Mouse (Mus musculus) cerebellum, adult 9-10 months (tissue): ENCODE results near the gene Ptger2.

Experiments used
- DNase-seq: peaks from one replicate; pipeline ENCODE4 v3.0.0; 2022

Gene Ptger2

DNA sequence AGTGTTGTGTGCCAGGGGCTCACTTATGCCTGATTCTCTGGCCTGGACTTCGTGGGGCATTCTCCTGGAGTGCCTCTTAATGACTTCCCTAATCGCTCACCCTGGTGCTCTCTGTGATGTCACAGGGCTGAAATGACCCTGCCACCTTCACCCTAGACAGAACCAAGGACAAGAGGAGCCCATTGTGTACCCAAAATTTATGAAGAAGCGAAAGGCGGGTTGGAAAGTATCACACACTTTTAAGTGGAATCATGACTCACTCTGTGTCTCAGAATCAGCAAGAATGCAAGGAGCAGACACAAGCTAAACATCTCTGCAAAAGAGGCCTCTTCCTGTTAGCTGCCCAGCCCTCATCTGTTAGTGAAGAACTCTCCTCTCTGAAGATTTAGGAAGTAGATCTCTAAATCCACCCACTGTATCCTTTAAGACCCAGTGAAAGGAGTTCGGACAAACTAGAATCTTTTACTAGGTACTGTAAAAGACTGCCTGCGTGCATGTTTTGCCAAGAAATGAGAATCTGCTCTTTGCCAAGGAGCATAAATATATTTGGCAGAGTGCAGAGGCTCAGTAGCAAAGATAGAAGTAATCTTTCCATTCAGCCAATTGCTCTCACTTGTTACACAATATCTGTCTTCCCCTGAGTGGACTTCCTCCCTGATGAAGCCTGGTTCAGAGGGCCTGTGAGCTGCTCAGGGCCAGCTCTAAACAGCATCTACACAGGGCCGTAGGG, 61.9 kb downstream of the Ptger2 start:
- no peak for DNase-seq

DNA sequence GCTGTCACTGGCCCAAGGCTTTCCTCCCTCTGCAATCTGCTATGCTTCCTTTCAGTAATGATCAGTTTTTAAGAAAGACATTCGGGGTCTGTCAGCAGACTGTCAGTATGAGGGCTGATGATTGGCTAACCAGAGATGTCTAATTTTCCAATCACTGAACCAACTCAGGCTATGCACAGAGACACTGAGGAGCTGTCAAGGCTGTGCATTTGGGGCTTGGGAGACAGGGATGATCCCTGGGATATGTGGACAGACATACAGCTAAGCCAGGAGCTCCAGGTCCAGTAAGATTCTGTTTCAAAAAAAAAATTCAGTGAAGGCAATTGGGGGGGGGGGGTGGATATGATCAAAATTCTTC, 62.4 kb downstream of the Ptger2 start:
- no peak for DNase-seq

DNA sequence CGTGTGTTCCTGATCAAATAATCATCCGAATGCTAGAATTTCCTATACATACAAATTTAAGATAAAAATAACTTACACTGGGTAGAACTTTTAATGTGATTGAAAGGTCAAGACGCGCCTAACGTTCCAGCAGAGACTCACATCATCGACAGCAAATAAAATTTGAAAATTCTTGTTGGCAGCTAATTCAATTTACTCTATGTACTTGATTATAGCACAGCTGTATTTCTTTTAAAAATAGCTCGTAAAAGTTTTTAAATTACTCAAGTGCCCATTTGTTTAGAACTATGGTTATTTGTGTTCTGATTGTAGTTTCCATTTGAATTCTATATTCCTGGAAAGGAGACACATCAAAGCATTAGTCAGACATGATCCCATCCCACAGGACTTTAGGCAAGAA, 63.1 kb downstream of the Ptger2 start:
- no peak for DNase-seq
